Mouse (Mus musculus) myocyte (in vitro differentiated cells): Measurements from ENCODE around the gene Runx3.

Experiments used
- MAX ChIP-seq: IDR thresholded peaks from one replicate; pipeline ENCODE4 v1.6.1; 2011; ENCODE audit warnings: low read depth, mild to moderate bottlenecking, control low read depth
- POLR2A ChIP-seq: IDR thresholded peaks from one replicate; pipeline ENCODE4 v1.6.1; 2011; ENCODE audit warnings: low read depth, mild to moderate bottlenecking, control low read depth, moderate library complexity; ENCODE audit not compliant: insufficient read length
- USF1 ChIP-seq: IDR thresholded peaks from one replicate; pipeline ENCODE4 v1.6.1; 2011; ENCODE audit warnings: low read depth, mild to moderate bottlenecking, control low read depth, moderate library complexity

DNA sequence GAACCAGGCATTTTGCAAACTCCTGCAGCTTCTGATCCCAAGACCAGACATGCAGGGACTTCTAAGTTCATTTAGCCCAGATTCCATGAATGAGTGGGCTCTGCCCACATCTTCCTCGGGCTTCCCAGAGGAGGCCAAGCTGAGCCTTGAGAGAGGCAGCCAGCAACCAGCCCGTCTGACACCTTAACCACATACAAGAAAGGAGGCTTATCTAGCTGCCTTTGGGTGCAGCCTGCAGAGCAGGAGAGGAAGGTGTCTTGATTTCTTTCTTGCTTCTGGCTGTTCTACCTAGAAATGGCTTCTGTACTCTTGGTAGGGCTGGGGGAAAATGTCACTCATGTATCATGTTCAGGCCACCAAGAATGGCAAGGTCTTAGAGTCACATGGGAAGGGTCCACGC lies 11.8 kb upstream of the Runx3 start:
- TF ChIP-seq MAX (no peak), POLR2A (no peak), USF1 (no peak)
